Mouse (Mus musculus) cerebellum, adult 2 months (tissue): ENCODE results near the gene Prex1.

Experiments
- CTCF ChIP-seq: fragments of 200-500 bp; IDR thresholded peaks from 2 replicates; pipeline ENCODE4 v1.5.1; 2011; ENCODE audit warnings: low read depth, mild to moderate bottlenecking, control low read depth, low read length, moderate library complexity, borderline replicate concordance; ENCODE audit not compliant: insufficient read depth
- POLR2A ChIP-seq: fragments of 200-500 bp; IDR thresholded peaks from 2 replicates; pipeline ENCODE4 v1.6.1; 2011; ENCODE audit warnings: low read length, control low read depth, borderline replicate concordance; ENCODE audit not compliant: insufficient read depth

GRCm38 (mm10) chr2:166700732-166701131 is 12.9 kb downstream of the Prex1 start:
- TF ChIP-seq POLR2A = no peak
- no peak for TF ChIP-seq CTCF
